Mouse (Mus musculus) heart, embryonic 12.5 days (tissue): ENCODE results near the gene Erbb2. TPM values are rescaled to one million over a fixed set of nuclear protein-coding genes. Genes with fewer than 3 reads are reported as not detected.

Source experiments
- ATAC-seq: fragments of 200-750 bp; cut with Nextera tagmentation; 2 replicates; pipeline ENCODE4 v1.8.0; 2017; ENCODE audit warnings: moderate TSS enrichment, moderate library complexity; ENCODE audit not compliant: insufficient number of reproducible peaks, low FRiP score
- H3K27ac ChIP-seq: fragments of 300-500 bp; sonication (generic); 2 replicates; pipeline ENCODE4 v1.5.1; 2016; ENCODE audit warnings: mild to moderate bottlenecking, moderate library complexity; ENCODE audit not compliant: poor library complexity, severe bottlenecking
- H3K27me3 ChIP-seq: fragments of 300-500 bp; sonication (generic); replicated peaks from 2 replicates; pipeline ENCODE4 v1.6.1; 2016; ENCODE audit warnings: mild to moderate bottlenecking, moderate library complexity
- H3K36me3 ChIP-seq: fragments of 300-500 bp; sonication (generic); 2 replicates; pipeline ENCODE4 v1.6.1; 2016; ENCODE audit warnings: mild to moderate bottlenecking, moderate library complexity
- H3K4me1 ChIP-seq: fragments of 300-500 bp; sonication (generic); replicated peaks from 2 replicates; pipeline ENCODE4 v1.6.1; 2016; ENCODE audit warnings: mild to moderate bottlenecking
- H3K4me2 ChIP-seq: fragments of 300-500 bp; sonication (generic); 2 replicates; pipeline ENCODE4 v1.6.1; 2016; ENCODE audit warnings: mild to moderate bottlenecking, moderate library complexity
- H3K4me3 ChIP-seq: fragments of 300-500 bp; sonication (generic); 2 replicates; pipeline ENCODE4 v1.5.1; 2016; ENCODE audit warnings: mild to moderate bottlenecking
- H3K9ac ChIP-seq: fragments of 300-500 bp; sonication (generic); 2 replicates; pipeline ENCODE4 v1.6.1; 2016; ENCODE audit warnings: mild to moderate bottlenecking, moderate library complexity
- H3K9me3 ChIP-seq: fragments of 300-500 bp; sonication (generic); replicated peaks from 2 replicates; pipeline ENCODE4 v1.6.1; 2016; ENCODE audit warnings: mild to moderate bottlenecking, moderate library complexity
- WGBS: fragments of 180-500 bp; shearing (Covaris S2); methylation state at CpG from one replicate; pipeline ENCODE4 v1.1.7; 2016; 5-methylcytosine and 5-hydroxymethylcytosine counted together
- polyA plus RNA-seq: library from polyadenylated mRNA; unstranded; fragments of >200 nt; fragmentation: Nextera tagmentation; extraction: Ambion mirVana; gene quantifications from 2 replicates; pipeline ENCODE4 v1.2.1, GENCODE M21; 2016

Erbb2 gene
- polyA plus RNA-seq, 1 experiment from 2014 or later = 67.1 TPM

DNA sequence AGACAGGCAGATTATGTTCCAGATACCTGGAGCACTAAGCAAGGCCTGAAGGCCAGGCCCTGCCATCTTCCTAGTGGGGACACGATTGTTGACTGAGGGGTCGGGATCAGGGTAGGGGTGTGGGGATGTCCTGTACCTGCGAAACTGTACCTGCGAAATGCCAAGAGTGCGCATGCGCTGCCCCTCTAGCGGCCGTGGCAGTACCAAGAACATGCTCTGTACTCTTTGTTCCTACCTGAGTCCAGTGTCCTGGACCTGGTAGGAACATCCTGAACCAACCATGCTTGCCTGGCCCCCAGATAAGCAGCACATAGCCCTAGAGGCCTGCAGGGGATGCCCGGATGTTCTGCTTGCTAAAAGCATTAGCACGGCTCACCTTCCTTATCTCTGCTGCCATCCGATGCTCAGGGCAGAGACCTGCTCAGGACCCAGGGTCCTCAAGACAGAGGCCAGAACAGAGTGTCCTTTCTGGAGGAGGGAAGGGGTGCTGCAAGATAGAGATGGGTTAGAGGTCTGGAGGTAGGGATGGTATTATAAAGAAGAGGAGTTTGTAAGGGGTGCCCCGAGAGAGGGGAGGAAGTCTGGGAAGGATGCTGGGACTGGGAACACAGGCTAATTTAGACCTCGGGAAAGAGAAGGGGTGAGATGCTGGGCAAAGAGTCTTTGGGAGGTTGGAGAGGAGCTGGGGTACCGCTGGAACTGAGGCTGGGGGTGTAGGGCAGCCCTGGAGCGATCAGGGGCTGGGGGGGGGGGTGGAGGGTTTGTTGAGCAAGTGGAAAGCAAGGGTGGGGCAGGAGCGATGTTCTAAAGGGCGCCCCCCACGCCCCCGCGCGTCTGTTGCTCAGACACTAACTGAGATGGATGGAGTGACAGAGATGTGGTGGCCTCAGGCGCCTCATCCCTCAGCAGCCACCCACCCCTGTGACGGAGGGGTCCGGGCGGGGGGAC lies 26.4 kb upstream of the Erbb2 start, which contains the start of gene Pnmt:
Pnmt (plus strand) TSS at position 813 of the 948 bp plus-strand sequence.
- H3K4me1 ChIP-seq = peaks cover 70% of the 10 kb centered on the region
- H3K36me3 ChIP-seq = peaks cover under 1% of the 10 kb centered on the region
- H3K9me3 ChIP-seq = no peaks in the 10 kb centered on the region
- peaks cover 44% of the 10 kb centered on the region for H3K27me3 ChIP-seq
- peak within 1 kb of the TSS; percentile 92; the same call in 1 of the 2 replicates for H3K27ac ChIP-seq
- peak within 1 kb of the TSS; percentile 52 for H3K4me3 ChIP-seq
- 39% methylated on average over 25 of the region's 25 CpGs for WGBS
- peak within 1 kb of the TSS; percentile 81 for H3K9ac ChIP-seq
- H3K4me2 ChIP-seq = peak within 1 kb of the TSS; percentile 70
- no peak for ATAC-seq

DNA sequence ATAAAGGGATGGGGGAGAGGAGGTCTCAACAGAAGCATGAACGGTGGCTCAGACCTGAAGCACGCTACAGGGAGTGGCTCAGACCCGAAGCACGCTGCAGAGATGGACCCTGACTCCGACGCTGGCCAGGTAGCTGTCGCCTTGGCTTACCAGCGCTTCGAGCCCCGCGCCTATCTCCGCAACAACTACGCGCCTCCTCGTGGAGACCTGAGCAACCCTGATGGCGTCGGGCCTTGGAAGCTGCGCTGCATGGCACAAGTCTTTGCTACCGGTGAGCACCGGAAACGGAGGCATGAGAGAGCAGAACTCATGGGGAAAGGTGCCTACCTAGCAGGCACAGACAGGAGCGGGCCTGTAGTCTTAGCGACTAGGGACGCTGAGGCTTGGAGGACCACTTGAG lies 25.7 kb upstream of the Erbb2 start:
- peak overlapping the region; percentile 10 for H3K4me3 ChIP-seq
- no peak overlapping the region for H3K27ac ChIP-seq
- no peaks in the 10 kb centered on the region for H3K9me3 ChIP-seq
- ATAC-seq = no peak
- H3K4me2 ChIP-seq = peak overlapping the region; percentile 70
- peaks cover 44% of the 10 kb centered on the region for H3K27me3 ChIP-seq
- peak overlapping the region; percentile 42 for H3K9ac ChIP-seq
- WGBS = 12% methylated on average over 24 of the region's 24 CpGs
- H3K36me3 ChIP-seq = no peaks in the 10 kb centered on the region
- peaks cover 77% of the 10 kb centered on the region for H3K4me1 ChIP-seq

DNA sequence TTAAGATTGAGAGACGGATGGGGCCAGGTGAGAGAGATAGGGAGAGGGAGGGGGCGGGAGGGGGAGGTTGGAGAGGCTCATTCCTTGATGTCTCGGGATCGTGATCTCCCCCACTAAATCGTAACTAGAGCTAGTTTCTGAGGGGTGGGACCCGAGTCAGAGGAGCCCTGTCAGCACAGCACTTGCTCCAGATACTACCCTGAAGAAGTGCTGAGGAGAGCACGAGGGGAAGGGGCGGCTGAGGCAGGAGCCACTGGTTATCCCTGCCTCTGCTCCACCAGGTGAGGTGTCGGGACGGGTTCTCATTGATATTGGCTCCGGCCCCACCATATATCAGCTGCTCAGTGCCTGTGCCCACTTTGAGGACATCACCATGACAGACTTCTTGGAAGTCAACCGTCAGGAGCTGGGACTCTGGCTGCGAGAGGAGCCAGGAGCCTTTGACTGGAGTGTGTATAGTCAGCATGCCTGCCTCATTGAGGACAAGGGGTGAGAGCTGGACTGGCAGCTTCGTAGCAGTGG lies 25.2 kb upstream of the Erbb2 start:
- H3K4me1 ChIP-seq = peaks cover 82% of the 10 kb centered on the region
- peaks cover 44% of the 10 kb centered on the region for H3K27me3 ChIP-seq
- no peak for ATAC-seq
- H3K4me3 ChIP-seq = no peak overlapping the region
- H3K36me3 ChIP-seq = no peaks in the 10 kb centered on the region
- H3K9ac ChIP-seq = peak overlapping the region; percentile 42; the same call in 1 of the 2 replicates
- H3K27ac ChIP-seq = no peak overlapping the region
- peak overlapping the region; percentile 70; the same call in 1 of the 2 replicates for H3K4me2 ChIP-seq
- H3K9me3 ChIP-seq = no peaks in the 10 kb centered on the region
- 48% methylated on average over 14 of the region's 14 CpGs for WGBS

DNA sequence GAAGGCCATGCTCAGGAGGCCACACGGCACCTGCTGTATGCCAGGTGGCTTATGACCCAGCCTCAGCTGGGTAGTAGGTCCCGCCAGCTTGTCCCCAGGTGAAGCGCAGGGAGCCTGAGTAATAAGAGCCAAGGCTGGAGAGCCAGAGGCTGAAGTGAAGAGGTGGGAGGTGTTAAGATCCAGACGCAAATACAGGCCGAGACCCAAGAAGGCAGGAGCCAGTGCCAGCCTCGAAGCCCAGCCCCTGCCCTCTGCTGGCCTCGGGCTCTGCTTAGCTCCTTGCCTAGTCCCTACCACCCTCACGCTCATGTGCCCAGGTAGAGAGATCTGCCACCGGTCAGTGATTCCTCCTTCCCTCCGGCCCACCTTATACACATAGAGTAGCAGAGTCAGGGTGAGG lies 24.0 kb upstream of the Erbb2 start:
- no peak for ATAC-seq
- Histone ChIP-seq H3K9ac (0 out of 2 replicates have a peak overlapping the region, but pooled peaks have one; percentile 16), H3K4me2 (no peak overlapping the region), H3K4me1 (peaks cover 90% of the 10 kb centered on the region), H3K27me3 (peaks cover 44% of the 10 kb centered on the region), H3K36me3 (no peaks in the 10 kb centered on the region), H3K4me3 (no peak overlapping the region), H3K27ac (no peak overlapping the region), H3K9me3 (no peaks in the 10 kb centered on the region)
- WGBS = 72% methylated on average over 10 of the region's 10 CpGs

DNA sequence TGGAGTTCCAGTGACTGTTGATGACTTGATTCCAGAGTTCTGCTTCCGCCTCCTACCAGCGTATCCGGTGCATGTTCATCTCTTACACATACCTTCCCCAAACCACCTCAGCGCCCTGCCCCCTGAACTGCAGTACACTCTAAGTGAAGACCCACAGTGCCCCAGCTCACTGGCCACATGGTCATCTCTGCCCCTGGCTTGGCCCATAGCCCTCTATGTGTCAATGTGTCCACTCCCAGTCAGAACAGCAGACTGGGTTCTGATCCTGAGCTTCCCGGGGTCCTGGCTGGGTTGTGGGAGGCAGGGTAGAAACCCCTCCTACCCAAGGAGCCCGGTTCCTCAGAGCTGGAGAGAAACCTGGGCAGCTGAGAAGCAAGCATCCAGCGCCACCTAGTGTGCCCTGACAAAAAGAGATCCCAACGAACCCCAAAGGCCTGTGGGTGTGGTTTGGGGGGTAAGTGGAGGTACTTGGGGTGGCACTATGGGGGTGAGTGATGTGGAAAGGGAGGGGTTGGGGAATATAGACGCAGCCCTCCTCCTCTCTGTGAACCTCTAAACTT lies 23.0 kb upstream of the Erbb2 start:
- no peak overlapping the region for H3K27ac ChIP-seq
- no peak overlapping the region for H3K4me3 ChIP-seq
- no peak overlapping the region for H3K4me2 ChIP-seq
- peaks cover 92% of the 10 kb centered on the region for H3K4me1 ChIP-seq
- no peak for ATAC-seq
- H3K9me3 ChIP-seq = no peaks in the 10 kb centered on the region
- no peak overlapping the region; the same call in 1 of the 2 replicates for H3K9ac ChIP-seq
- H3K36me3 ChIP-seq = no peaks in the 10 kb centered on the region
- peaks cover 40% of the 10 kb centered on the region for H3K27me3 ChIP-seq
- WGBS = 21% methylated on average over 9 of the region's 9 CpGs

DNA sequence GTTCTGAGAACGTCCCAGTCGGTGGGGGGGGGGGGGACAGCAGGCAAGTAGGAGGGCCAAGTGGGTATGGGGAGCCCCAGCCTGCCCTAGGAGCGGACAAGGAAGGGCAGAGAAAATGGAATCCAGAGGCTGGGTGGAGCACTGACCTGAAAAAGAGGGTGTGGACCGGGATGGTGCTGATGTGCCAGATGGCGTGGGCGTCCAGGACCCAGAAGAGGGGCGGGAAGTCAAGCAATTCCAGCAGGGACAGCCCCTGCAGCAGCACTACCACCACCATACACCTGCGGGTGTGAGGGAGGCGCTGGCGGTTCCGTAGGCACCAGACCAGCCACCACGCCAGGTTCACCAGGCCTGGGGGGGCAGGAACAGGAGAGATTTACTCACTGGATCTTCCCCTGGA lies 22.1 kb upstream of the Erbb2 start:
- Histone ChIP-seq H3K4me2 (no peak overlapping the region), H3K36me3 (no peaks in the 10 kb centered on the region), H3K4me1 (peaks cover 92% of the 10 kb centered on the region), H3K9ac (no peak overlapping the region), H3K27ac (no peak overlapping the region), H3K4me3 (no peak overlapping the region), H3K27me3 (peaks cover 38% of the 10 kb centered on the region), H3K9me3 (no peaks in the 10 kb centered on the region)
- 76% methylated on average over 12 of the region's 12 CpGs for WGBS
- no peak for ATAC-seq

DNA sequence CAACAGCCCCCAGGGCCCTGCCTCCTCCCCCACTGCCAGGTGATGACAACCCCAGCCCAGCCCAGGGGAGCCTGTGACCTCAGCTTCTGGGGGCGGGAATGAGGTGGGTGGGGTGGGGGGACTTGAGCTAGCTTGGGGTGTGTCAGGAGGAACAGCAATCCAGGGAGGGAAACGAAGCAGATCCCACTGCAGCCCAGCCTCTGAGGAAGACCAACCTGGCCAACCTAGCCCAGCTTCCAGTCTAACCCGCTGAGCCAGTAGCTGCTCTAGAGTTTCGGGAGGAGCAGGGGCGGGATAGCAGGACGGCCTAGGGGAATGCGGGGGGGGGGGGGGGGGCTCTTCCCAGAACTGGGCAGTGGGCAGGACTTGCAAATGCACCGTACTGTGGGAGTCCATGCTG lies 20.2 kb upstream of the Erbb2 start:
- no peak for ATAC-seq
- Histone ChIP-seq H3K9ac (peak overlapping the region; percentile 55), H3K4me1 (peaks cover 79% of the 10 kb centered on the region), H3K9me3 (no peaks in the 10 kb centered on the region), H3K27me3 (peaks cover 24% of the 10 kb centered on the region), H3K27ac (peak overlapping the region; percentile 98), H3K4me3 (no peak overlapping the region), H3K36me3 (no peaks in the 10 kb centered on the region), H3K4me2 (peak overlapping the region; percentile 40; the same call in 1 of the 2 replicates)
- 6% methylated on average over 7 of the region's 8 CpGs for WGBS

DNA sequence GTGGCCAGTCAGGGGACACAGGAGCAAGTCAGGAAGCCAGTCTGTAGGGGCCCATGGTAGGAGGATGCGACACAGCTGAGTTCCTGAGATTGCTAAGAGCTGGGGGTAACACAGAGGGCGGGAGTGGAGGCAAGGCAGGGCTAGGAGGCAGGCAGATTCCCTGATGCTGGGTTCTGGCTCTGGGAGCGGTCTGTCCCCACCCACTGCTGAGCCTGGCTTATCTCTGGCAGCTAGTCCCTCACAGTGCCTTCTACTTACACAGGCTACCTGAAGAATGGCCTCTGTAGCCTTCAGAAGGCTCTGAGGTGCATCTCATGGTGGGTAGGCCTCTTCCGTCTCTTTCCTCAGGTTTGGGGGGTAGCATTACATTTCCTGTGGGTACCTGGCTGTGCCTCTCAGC lies 19.6 kb upstream of the Erbb2 start:
- H3K9ac ChIP-seq = peak overlapping the region; percentile 55
- ATAC-seq = no peak
- H3K4me3 ChIP-seq = no peak overlapping the region
- WGBS = 26% methylated on average over 4 of the region's 4 CpGs
- peak overlapping the region; percentile 98 for H3K27ac ChIP-seq
- peaks cover 3% of the 10 kb centered on the region; the same call in 1 of the 2 replicates for H3K36me3 ChIP-seq
- H3K4me1 ChIP-seq = peaks cover 73% of the 10 kb centered on the region
- H3K4me2 ChIP-seq = peak overlapping the region; percentile 40
- H3K9me3 ChIP-seq = no peaks in the 10 kb centered on the region
- H3K27me3 ChIP-seq = peaks cover 18% of the 10 kb centered on the region

DNA sequence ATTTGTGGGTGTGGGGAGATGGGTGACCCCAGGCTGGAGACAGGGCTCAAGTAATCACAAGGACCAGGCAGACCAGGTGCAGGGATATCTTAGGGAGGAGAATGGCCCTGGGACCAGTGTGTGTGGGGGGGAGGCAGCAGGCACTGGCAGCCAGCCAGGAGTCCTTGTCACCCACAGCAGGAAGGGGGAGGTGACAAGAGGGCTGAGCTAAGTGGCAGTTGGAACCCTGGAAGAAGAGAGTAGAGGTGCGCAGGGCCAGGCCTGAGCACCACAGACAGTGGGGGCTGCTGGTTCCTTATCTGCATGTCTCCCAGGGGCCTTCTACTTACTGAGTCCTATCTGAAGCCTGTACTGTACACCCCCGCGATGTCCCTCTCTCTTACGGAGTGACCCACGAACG lies 19.0 kb upstream of the Erbb2 start:
- H3K36me3 ChIP-seq = peaks cover 5% of the 10 kb centered on the region; the same call in 1 of the 2 replicates
- no peak overlapping the region for H3K4me3 ChIP-seq
- WGBS = 13% methylated on average over 6 of the region's 6 CpGs
- H3K9ac ChIP-seq = peak overlapping the region; percentile 55
- 0 out of 2 replicates have a peak, but pooled peaks cover 11% of the 10 kb centered on the region for H3K27me3 ChIP-seq
- peak overlapping the region; percentile 40 for H3K4me2 ChIP-seq
- no peaks in the 10 kb centered on the region for H3K9me3 ChIP-seq
- peak; percentile 65 for ATAC-seq
- H3K27ac ChIP-seq = peak overlapping the region; percentile 98
- peaks cover 67% of the 10 kb centered on the region for H3K4me1 ChIP-seq

DNA sequence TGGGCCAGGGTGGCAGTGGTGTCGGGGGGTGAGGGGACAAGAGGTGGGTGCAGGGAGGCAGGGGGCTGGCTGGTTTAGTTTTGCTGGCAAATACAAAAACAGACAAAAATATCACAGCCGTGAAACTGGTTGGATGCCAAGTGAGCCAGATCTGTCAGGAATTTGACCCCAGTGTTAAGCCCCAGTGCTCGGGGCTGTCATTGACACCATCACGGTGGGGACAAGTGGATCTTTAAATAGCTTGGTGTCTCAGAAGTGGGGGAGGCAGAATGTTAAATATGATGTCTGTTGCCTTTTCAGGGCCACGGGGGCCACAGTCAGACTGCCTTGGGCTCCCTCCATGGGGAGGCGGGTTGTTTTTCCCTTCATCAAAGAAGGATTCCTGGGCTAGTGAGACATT lies 18.0 kb upstream of the Erbb2 start:
- Histone ChIP-seq H3K36me3 (peaks cover 9% of the 10 kb centered on the region; the same call in 1 of the 2 replicates), H3K9ac (peak overlapping the region; percentile 55; the same call in 1 of the 2 replicates), H3K4me2 (peak overlapping the region; percentile 40), H3K4me3 (no peak overlapping the region), H3K4me1 (peaks cover 57% of the 10 kb centered on the region), H3K27ac (peak overlapping the region; percentile 98), H3K9me3 (no peaks in the 10 kb centered on the region), H3K27me3 (0 out of 2 replicates have a peak, but pooled peaks cover 7% of the 10 kb centered on the region)
- 23% methylated on average over 6 of the region's 6 CpGs for WGBS
- 0 out of 2 replicates have a peak, but pooled peaks have one; percentile 20 for ATAC-seq

DNA sequence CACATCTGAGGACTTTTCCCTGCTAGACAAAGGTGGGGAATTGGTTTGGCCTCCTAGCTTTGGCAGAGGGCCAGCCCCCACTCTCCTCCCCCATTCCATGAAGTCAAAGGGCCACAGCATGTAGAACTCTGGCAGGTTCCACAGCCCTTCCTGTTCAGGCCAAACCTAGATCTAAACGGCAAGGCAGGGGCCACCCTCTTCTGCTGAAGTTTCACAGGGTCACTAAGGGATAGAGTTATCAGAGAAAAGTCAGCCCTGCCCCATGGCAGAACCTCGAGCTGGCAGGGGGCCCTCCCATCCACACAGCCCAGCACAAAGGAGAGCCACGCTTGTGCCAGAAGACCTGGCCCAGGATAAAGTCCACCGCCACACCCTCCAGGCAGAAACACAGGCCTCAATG lies 17.2 kb upstream of the Erbb2 start:
- 30% methylated on average over 4 of the region's 4 CpGs for WGBS
- Histone ChIP-seq H3K4me3 (no peak overlapping the region), H3K4me2 (0 out of 2 replicates have a peak overlapping the region, but pooled peaks have one; percentile 4), H3K36me3 (peaks cover 9% of the 10 kb centered on the region; the same call in 1 of the 2 replicates), H3K27ac (peak overlapping the region; percentile 98), H3K9me3 (no peaks in the 10 kb centered on the region), H3K4me1 (peaks cover 58% of the 10 kb centered on the region), H3K9ac (peak overlapping the region; percentile 25; the same call in 1 of the 2 replicates), H3K27me3 (0 out of 2 replicates have a peak, but pooled peaks cover 7% of the 10 kb centered on the region)
- ATAC-seq = no peak
